Mouse (Mus musculus): ENCODE measurements around the gene Hcn2. TPM values are rescaled to one million over a fixed set of nuclear protein-coding genes. Genes with fewer than 3 reads are reported as not detected.

Hcn2 gene
- polyA plus RNA-seq, 1 experiment from 2014 or later: 0.21 TPM

GRCm38 (mm10) chr10:79693580-79694378 lies 22.7 kb upstream of the Hcn2 start:
- DNase-seq (ENCODE audit: low spot score) (no peak), ATAC-seq (replicated peaks; ENCODE audit: insufficient number of reproducible peaks, low FRiP score, low TSS enrichment, low read depth) (no peak; the same call in 1 of the 2 replicates)
- Histone ChIP-seq H3K27me3 (ENCODE audit: control insufficient read depth, insufficient read depth, low read length) (no peaks in the 10 kb centered on the region), H3K4me1 (ENCODE audit: control insufficient read depth, insufficient read depth, low read length) (peaks cover 3% of the 10 kb centered on the region; the same call in 1 of the 2 replicates), H3K36me3 (replicated peaks; ENCODE audit: control insufficient read depth, insufficient read depth, low read depth, low read length) (peaks cover 5% of the 10 kb centered on the region), H3K27ac (replicated peaks; ENCODE audit: low read depth, low read length) (no peak overlapping the region), H3K4me3 (ENCODE audit: low read depth, low read length) (no peak overlapping the region), H3K4me2 (ENCODE audit: low read depth, low read length) (no peak overlapping the region), H3K9me3 (replicated peaks; ENCODE audit: control insufficient read depth, low read length) (no peaks in the 10 kb centered on the region), H3K9ac (replicated peaks; ENCODE audit: low read length) (no peak overlapping the region)
- 75% methylated on average over 12 of the region's 12 CpGs for WGBS

DNA sequence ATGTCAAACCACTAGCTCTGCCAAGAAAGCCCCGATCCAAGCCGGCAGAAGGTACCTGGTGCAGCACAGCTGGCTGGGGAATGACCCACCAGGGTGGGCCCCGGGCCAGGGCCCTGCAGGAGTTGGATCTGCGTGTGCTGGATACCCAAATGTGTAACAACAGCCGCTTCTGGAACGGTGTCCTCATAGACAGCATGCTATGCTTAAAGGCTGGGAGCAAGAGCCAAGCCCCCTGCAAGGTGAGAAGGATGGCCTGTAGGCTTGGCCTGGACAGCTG lies 22.1 kb upstream of the Hcn2 start:
- Histone ChIP-seq H3K9ac (replicated peaks; ENCODE audit: low read length) (peak overlapping the region; percentile 4; the same call in 1 of the 2 replicates), H3K27ac (replicated peaks; ENCODE audit: low read depth, low read length) (no peak overlapping the region), H3K4me1 (ENCODE audit: control insufficient read depth, insufficient read depth, low read length) (peaks cover 3% of the 10 kb centered on the region; the same call in 1 of the 2 replicates), H3K9me3 (replicated peaks; ENCODE audit: control insufficient read depth, low read length) (no peaks in the 10 kb centered on the region), H3K4me3 (ENCODE audit: low read depth, low read length) (no peak overlapping the region), H3K4me2 (ENCODE audit: low read depth, low read length) (no peak overlapping the region), H3K27me3 (ENCODE audit: control insufficient read depth, insufficient read depth, low read length) (no peaks in the 10 kb centered on the region), H3K36me3 (replicated peaks; ENCODE audit: control insufficient read depth, insufficient read depth, low read depth, low read length) (no peaks in the 10 kb centered on the region)
- ATAC-seq (replicated peaks; ENCODE audit: insufficient number of reproducible peaks, low FRiP score, low TSS enrichment, low read depth) (no peak; the same call in 1 of the 2 replicates), DNase-seq (ENCODE audit: low spot score) (no peak)
- 80% methylated on average over 6 of the region's 6 CpGs for WGBS

- H3K36me3 ChIP-seq (replicated peaks; ENCODE audit: control insufficient read depth, insufficient read depth, low read depth, low read length): no peaks in the 10 kb centered on the region
- H3K4me2 ChIP-seq (ENCODE audit: low read depth, low read length): 0 out of 2 replicates have a peak overlapping the region, but pooled peaks have one; percentile 10
- H3K4me3 ChIP-seq (ENCODE audit: low read depth, low read length): no peak overlapping the region
- peak; percentile 76 for DNase-seq (ENCODE audit: low spot score)
- H3K27ac ChIP-seq (replicated peaks; ENCODE audit: low read depth, low read length): no peak overlapping the region
- 0 out of 2 replicates have a peak, but pooled peaks have one; percentile 27 for ATAC-seq (replicated peaks; ENCODE audit: insufficient number of reproducible peaks, low FRiP score, low TSS enrichment, low read depth)
- 59% methylated on average over 13 of the region's 13 CpGs for WGBS
- no peaks in the 10 kb centered on the region for H3K27me3 ChIP-seq (ENCODE audit: control insufficient read depth, insufficient read depth, low read length)
- H3K4me1 ChIP-seq (ENCODE audit: control insufficient read depth, insufficient read depth, low read length): peaks cover 3% of the 10 kb centered on the region; the same call in 1 of the 2 replicates
- H3K9me3 ChIP-seq (replicated peaks; ENCODE audit: control insufficient read depth, low read length): no peaks in the 10 kb centered on the region
- no peak overlapping the region for H3K9ac ChIP-seq (replicated peaks; ENCODE audit: low read length)
Measured at GRCm38 (mm10) chr10:79695231-79696128, 21.0 kb upstream of the Hcn2 start.

GRCm38 (mm10) chr10:79696129-79696651 lies 20.2 kb upstream of the Hcn2 start:
- Histone ChIP-seq H3K4me1 (ENCODE audit: control insufficient read depth, insufficient read depth, low read length) (peaks cover 3% of the 10 kb centered on the region), H3K36me3 (replicated peaks; ENCODE audit: control insufficient read depth, insufficient read depth, low read depth, low read length) (no peaks in the 10 kb centered on the region), H3K4me3 (ENCODE audit: low read depth, low read length) (no peak overlapping the region), H3K4me2 (ENCODE audit: low read depth, low read length) (0 out of 2 replicates have a peak overlapping the region, but pooled peaks have one; percentile 10), H3K9me3 (replicated peaks; ENCODE audit: control insufficient read depth, low read length) (no peaks in the 10 kb centered on the region), H3K27me3 (ENCODE audit: control insufficient read depth, insufficient read depth, low read length) (no peaks in the 10 kb centered on the region), H3K9ac (replicated peaks; ENCODE audit: low read length) (no peak overlapping the region), H3K27ac (replicated peaks; ENCODE audit: low read depth, low read length) (0 out of 2 replicates have a peak overlapping the region, but pooled peaks have one; percentile 13)
- DNase-seq (ENCODE audit: low spot score) (no peak), ATAC-seq (replicated peaks; ENCODE audit: insufficient number of reproducible peaks, low FRiP score, low TSS enrichment, low read depth) (no peak)
- 27% methylated on average over 9 of the region's 9 CpGs for WGBS

- Histone ChIP-seq H3K4me2 (ENCODE audit: low read depth, low read length) (no peak overlapping the region), H3K27ac (replicated peaks; ENCODE audit: low read depth, low read length) (no peak overlapping the region), H3K4me3 (ENCODE audit: low read depth, low read length) (no peak overlapping the region), H3K9ac (replicated peaks; ENCODE audit: low read length) (no peak overlapping the region), H3K4me1 (ENCODE audit: control insufficient read depth, insufficient read depth, low read length) (peaks cover 3% of the 10 kb centered on the region), H3K9me3 (replicated peaks; ENCODE audit: control insufficient read depth, low read length) (no peaks in the 10 kb centered on the region), H3K27me3 (ENCODE audit: control insufficient read depth, insufficient read depth, low read length) (no peaks in the 10 kb centered on the region), H3K36me3 (replicated peaks; ENCODE audit: control insufficient read depth, insufficient read depth, low read depth, low read length) (no peaks in the 10 kb centered on the region)
- ATAC-seq (replicated peaks; ENCODE audit: insufficient number of reproducible peaks, low FRiP score, low TSS enrichment, low read depth) (no peak), DNase-seq (ENCODE audit: low spot score) (no peak)
- 84% methylated on average over 6 of the region's 6 CpGs for WGBS
Measured at GRCm38 (mm10) chr10:79697916-79698315, 18.5 kb upstream of the Hcn2 start.

GRCm38 (mm10) chr10:79698459-79698858 lies 18.0 kb upstream of the Hcn2 start:
- WGBS: 90% methylated on average over 6 of the region's 6 CpGs
- H3K4me2 ChIP-seq (ENCODE audit: low read depth, low read length): no peak overlapping the region
- DNase-seq (ENCODE audit: low spot score) (no peak), ATAC-seq (replicated peaks; ENCODE audit: insufficient number of reproducible peaks, low FRiP score, low TSS enrichment, low read depth) (no peak)
- no peaks in the 10 kb centered on the region for H3K36me3 ChIP-seq (replicated peaks; ENCODE audit: control insufficient read depth, insufficient read depth, low read depth, low read length)
- no peaks in the 10 kb centered on the region for H3K27me3 ChIP-seq (ENCODE audit: control insufficient read depth, insufficient read depth, low read length)
- H3K9ac ChIP-seq (replicated peaks; ENCODE audit: low read length): no peak overlapping the region
- no peak overlapping the region for H3K4me3 ChIP-seq (ENCODE audit: low read depth, low read length)
- H3K27ac ChIP-seq (replicated peaks; ENCODE audit: low read depth, low read length): no peak overlapping the region
- no peaks in the 10 kb centered on the region for H3K9me3 ChIP-seq (replicated peaks; ENCODE audit: control insufficient read depth, low read length)
- peaks cover 3% of the 10 kb centered on the region for H3K4me1 ChIP-seq (ENCODE audit: control insufficient read depth, insufficient read depth, low read length)

GRCm38 (mm10) chr10:79700676-79701075 lies 15.8 kb upstream of the Hcn2 start:
- Histone ChIP-seq H3K27ac (replicated peaks; ENCODE audit: low read depth, low read length) (no peak overlapping the region), H3K27me3 (ENCODE audit: control insufficient read depth, insufficient read depth, low read length) (no peaks in the 10 kb centered on the region), H3K36me3 (replicated peaks; ENCODE audit: control insufficient read depth, insufficient read depth, low read depth, low read length) (no peaks in the 10 kb centered on the region), H3K9ac (replicated peaks; ENCODE audit: low read length) (0 out of 2 replicates have a peak overlapping the region, but pooled peaks have one; percentile 32), H3K4me1 (ENCODE audit: control insufficient read depth, insufficient read depth, low read length) (peaks cover 8% of the 10 kb centered on the region), H3K4me2 (ENCODE audit: low read depth, low read length) (no peak overlapping the region), H3K9me3 (replicated peaks; ENCODE audit: control insufficient read depth, low read length) (no peaks in the 10 kb centered on the region), H3K4me3 (ENCODE audit: low read depth, low read length) (no peak overlapping the region)
- DNase-seq (ENCODE audit: low spot score): no peak
- 44% methylated on average over 7 of the region's 7 CpGs for WGBS
- no peak for ATAC-seq (replicated peaks; ENCODE audit: insufficient number of reproducible peaks, low FRiP score, low TSS enrichment, low read depth)
